Mouse (Mus musculus): ENCODE results near the gene Plb1. TPM values are rescaled to one million over a fixed set of nuclear protein-coding genes. Genes with fewer than 3 reads are reported as not detected.

Plb1 gene
- total and polyA plus RNA-seq, 3 experiments: 0.51 to 2.3 (median 0.66) TPM

GRCm38 (mm10) chr5:32328139-32328538 lies 95.6 kb downstream of the Plb1 start:
- Histone ChIP-seq H3K4me3 (replicated peaks in 1 of 3; ENCODE audit: low read depth in 2 of 3, low read length in 2 of 3, poor library complexity in 1 of 3) (no peak overlapping the region), H3K9ac (ENCODE audit: insufficient read depth, low read depth) (no peak overlapping the region), H3K79me2 (replicated peaks; ENCODE audit: control insufficient read depth, extremely low read depth, insufficient read depth, poor library complexity, severe bottlenecking) (no peaks in the 10 kb centered on the region), H3K4me1 (ENCODE audit: control insufficient read depth in 1 of 2, insufficient read depth in 2 of 2) (peaks cover 0 to 13% of the 10 kb centered on the region in 2 experiments; a peak in 2 of 4 replicates), H3K9me3 (replicated peaks; ENCODE audit: low read length) (no peaks in the 10 kb centered on the region), H3K27ac (ENCODE audit: insufficient read depth, low read depth) (no peak overlapping the region), H3K27me3 (replicated peaks) (no peaks in the 10 kb centered on the region), H3K36me3 (replicated peaks in 1 of 2; ENCODE audit: control insufficient read depth in 1 of 2, insufficient read depth in 1 of 2, low read length in 1 of 2) (no peaks in the 10 kb centered on the region), H3K4me2 (ENCODE audit: insufficient read depth, low read depth, poor library complexity, severe bottlenecking) (no peak overlapping the region)
- no peak for TF ChIP-seq UBTF (IDR thresholded peaks at IDR 0.05; ENCODE audit: low read depth, low read length)
- TF ChIP-seq MAX (IDR thresholded peaks at IDR 0.05; ENCODE audit: low read length): no peak
- TF ChIP-seq TBP (conservative IDR thresholded peaks at IDR 0.05; ENCODE audit: low read depth, low read length): no peak
- TF ChIP-seq CTCF (conservative IDR thresholded peaks at IDR 0.05 in 1 of 2, IDR thresholded peaks at IDR 0.05 in 1 of 2; ENCODE audit: low read depth in 2 of 2, low read length in 2 of 2): no peak
- TF ChIP-seq NELFE (IDR thresholded peaks at IDR 0.05; ENCODE audit: low read depth, low read length): no peak
- no peak for TF ChIP-seq MAZ (IDR thresholded peaks at IDR 0.05; ENCODE audit: low read depth, low read length)
- TF ChIP-seq ZC3H11A (IDR thresholded peaks at IDR 0.05; ENCODE audit: low read depth, low read length): no peak
- no peak for TF ChIP-seq RCOR1 (conservative IDR thresholded peaks at IDR 0.05; ENCODE audit: low read depth, low read length)
- no peak for TF ChIP-seq EP300 (IDR thresholded peaks at IDR 0.05; ENCODE audit: low read length)
- TF ChIP-seq MEF2A (IDR thresholded peaks at IDR 0.05; ENCODE audit: borderline replicate concordance, low read depth, low read length): no peak
- TF ChIP-seq USF2 (conservative IDR thresholded peaks at IDR 0.05; ENCODE audit: low read depth, low read length): no peak
- no peak for TF ChIP-seq ZMIZ1 (IDR thresholded peaks at IDR 0.05; ENCODE audit: low read depth, low read length)
- no peak for TF ChIP-seq POLR2AphosphoS2 (IDR thresholded peaks at IDR 0.05; ENCODE audit: low read depth, low read length)
- TF ChIP-seq TCF12 (IDR thresholded peaks at IDR 0.05; ENCODE audit: low read depth, low read length): no peak
- no peak for TF ChIP-seq HCFC1 (IDR thresholded peaks at IDR 0.05; ENCODE audit: low read depth, low read length)
- TF ChIP-seq MYC (IDR thresholded peaks at IDR 0.05; ENCODE audit: low read depth, low read length): no peak
- no peak for TF ChIP-seq USF1 (IDR thresholded peaks at IDR 0.05; ENCODE audit: low read depth, low read length)
- TF ChIP-seq SMC3 (IDR thresholded peaks at IDR 0.05; ENCODE audit: low read depth, low read length): no peak
- dilution Hi-C loops (cut with MboI; ENCODE audit: extremely low pct_ligation_motif_present, extremely low pct_unique_long_range_greater_than_20kb, low sequenced_read_pairs) (no loop called here), in situ Hi-C loops (cut with MboI; ENCODE audit: low pct_ligation_motif_present, low pct_unique_long_range_greater_than_20kb, low sequenced_read_pairs) (no loop called here)
- no peak for DNase-seq (ENCODE audit: extremely low read depth)

GRCm38 (mm10) chr5:32332591-32332990 lies 100.1 kb downstream of the Plb1 start:
- H3K36me3 ChIP-seq (replicated peaks in 1 of 2; ENCODE audit: control insufficient read depth in 1 of 2, insufficient read depth in 1 of 2, low read length in 1 of 2): no peaks in the 10 kb centered on the region
- H3K27me3 ChIP-seq (replicated peaks): no peaks in the 10 kb centered on the region
- dilution Hi-C loops (cut with MboI; ENCODE audit: extremely low pct_ligation_motif_present, extremely low pct_unique_long_range_greater_than_20kb, low sequenced_read_pairs): no loop called here
- no peak overlapping the region for H3K4me2 ChIP-seq (ENCODE audit: insufficient read depth, low read depth, poor library complexity, severe bottlenecking)
- DNase-seq (ENCODE audit: extremely low read depth): no peak
- TF ChIP-seq MXI1 (IDR thresholded peaks at IDR 0.05; ENCODE audit: low read depth, low read length): no peak
- no peak for TF ChIP-seq TCF12 (IDR thresholded peaks at IDR 0.05; ENCODE audit: low read depth, low read length)
- in situ Hi-C loops (cut with MboI; ENCODE audit: low pct_ligation_motif_present, low pct_unique_long_range_greater_than_20kb, low sequenced_read_pairs): loop anchor here (10.0 kb wide), 1 partner anchor 182 kb away; no protein-coding TSS in a partner anchor
- no peak overlapping the region for H3K4me3 ChIP-seq (replicated peaks in 1 of 3; ENCODE audit: low read depth in 2 of 3, low read length in 2 of 3, poor library complexity in 1 of 3)
- peaks cover 0 to 37% of the 10 kb centered on the region in 2 experiments; a peak in 2 of 4 replicates for H3K4me1 ChIP-seq (ENCODE audit: control insufficient read depth in 1 of 2, insufficient read depth in 2 of 2)
- no peaks in the 10 kb centered on the region for H3K9me3 ChIP-seq (replicated peaks; ENCODE audit: low read length)
- H3K79me2 ChIP-seq (replicated peaks; ENCODE audit: control insufficient read depth, extremely low read depth, insufficient read depth, poor library complexity, severe bottlenecking): no peaks in the 10 kb centered on the region
- no peak overlapping the region for H3K27ac ChIP-seq (ENCODE audit: insufficient read depth, low read depth)
- no peak overlapping the region for H3K9ac ChIP-seq (ENCODE audit: insufficient read depth, low read depth)
